Mouse (Mus musculus) gastrocnemius, postnatal 25 days (tissue): ENCODE measurements around the gene Bmp8b. TPM values are rescaled to one million over a fixed set of nuclear protein-coding genes. Genes with fewer than 3 reads are reported as not detected.
"Not testable (repeated sequence)": the region's sequence is repeated elsewhere in the genome, so short reads cannot be mapped to it uniquely, and the experiment has no call there.

Experiments used
- DNase-seq: peaks from one replicate; pipeline ENCODE4 v3.0.0; 2022
- total RNA-seq, 2 experiments: library from RNA; stranded (reverse); gene quantifications; 1 replicate in 1 of 2; 2 replicates in 1 of 2; pipeline ENCODE4 v1.2.3; 2021

The Bmp8b gene
- total RNA-seq, 2 experiments from 2014 or later = not detected

DNA sequence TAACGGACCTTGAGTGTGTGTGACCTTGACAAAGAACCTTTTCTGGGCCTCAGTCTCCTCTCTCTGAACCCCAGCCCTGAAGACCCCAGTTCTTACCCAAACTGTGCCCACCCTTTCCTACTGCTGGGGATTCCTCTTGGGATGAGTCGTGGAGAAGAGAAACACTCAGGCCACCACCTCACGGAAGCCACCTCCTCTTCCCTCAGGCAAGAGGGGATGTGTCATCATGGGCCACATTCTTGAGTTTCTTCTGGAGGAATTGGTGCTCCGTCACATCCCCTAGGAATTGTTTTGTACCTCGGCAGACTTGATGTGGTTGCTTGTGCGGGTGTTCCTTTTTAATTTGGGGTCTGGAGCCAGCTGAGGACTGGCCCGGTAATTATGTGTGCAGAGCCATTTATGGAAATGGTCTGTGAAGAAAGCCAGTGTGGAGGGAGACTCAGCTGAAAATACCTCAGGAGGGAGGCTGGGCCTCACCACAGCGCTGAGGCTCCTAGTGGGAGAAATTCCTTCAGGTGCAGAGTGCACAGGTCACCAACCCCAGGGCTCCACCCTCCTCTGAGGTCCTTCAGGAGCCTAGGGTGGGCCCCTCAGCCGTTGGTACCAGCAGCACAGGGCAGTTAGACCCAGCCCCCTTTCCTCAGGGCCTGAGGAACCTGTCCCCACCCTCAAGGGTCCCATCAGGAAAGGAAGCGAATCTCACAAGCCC is 6.5 kb downstream of the Bmp8b start:
- not testable (repeated sequence) for DNase-seq

DNA sequence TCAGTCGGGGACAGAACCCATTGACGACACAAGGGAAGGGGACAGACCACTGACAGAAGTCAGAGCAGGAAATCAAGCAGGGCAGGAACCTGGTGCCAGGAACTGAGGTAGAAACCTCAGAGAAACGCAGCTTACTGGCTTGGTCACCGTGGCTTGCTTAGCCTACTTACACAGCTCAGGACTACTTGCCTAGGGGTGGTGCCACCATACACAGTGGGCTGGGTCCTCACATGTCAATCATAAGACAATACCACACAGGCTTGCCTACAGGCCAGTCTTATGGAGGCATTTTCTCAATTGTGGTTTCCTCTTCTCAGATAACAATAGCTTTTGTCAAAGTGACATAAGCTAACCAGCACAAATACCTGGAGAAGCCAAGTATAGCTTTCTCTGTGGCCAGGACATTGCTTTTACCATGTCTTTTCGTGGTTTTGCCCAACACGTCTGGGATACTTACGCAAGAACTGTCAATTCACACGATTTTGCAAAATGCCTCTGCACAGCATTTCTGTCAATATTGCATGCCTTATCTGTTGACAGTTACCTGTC is 7.3 kb downstream of the Bmp8b start:
- no peak for DNase-seq

DNA sequence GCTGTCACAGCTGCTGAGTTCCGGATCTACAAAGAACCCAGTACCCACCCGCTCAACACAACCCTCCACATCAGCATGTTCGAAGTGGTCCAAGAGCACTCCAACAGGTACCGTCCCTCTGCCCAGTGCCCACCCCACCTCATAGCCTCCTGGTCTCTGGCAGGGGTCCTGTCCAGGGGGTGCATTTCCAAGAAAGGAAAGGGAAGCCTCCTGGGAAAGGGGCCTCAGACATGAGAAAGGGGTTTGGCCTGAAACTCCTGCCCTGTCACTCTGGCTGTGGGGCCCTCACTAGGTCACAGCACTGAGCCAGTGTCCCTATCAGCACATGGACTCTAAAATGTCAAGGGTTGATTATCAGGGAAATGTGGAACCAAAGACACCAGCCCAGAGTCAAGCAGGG is 9.7 kb downstream of the Bmp8b start:
- DNase-seq = not testable (repeated sequence)

DNA sequence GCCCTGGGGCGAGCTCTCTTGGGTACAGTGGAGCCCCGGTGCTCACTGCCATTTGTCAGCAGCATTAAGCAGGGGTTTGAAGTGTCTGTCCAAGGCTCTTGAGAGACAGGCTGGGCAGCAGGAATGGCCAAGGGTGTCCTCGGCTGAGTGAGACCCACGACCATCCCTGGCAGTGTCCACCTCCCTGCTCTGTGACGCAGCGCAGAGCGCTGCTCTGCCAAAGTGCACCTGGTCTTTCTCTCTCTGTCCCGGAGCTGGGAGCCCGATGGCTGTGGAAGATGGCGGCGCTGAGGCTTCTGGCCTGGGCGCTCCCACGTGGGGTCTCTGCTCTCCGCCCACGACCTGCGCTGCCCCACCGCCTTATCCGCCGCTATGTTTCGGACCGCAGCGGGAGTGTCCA is 11.0 kb downstream of the Bmp8b start, which contains the start of gene Oxct2b:
Gene Oxct2b (plus strand): TSS at position 256 of the 400 bp plus-strand sequence.
- no peak for DNase-seq

DNA sequence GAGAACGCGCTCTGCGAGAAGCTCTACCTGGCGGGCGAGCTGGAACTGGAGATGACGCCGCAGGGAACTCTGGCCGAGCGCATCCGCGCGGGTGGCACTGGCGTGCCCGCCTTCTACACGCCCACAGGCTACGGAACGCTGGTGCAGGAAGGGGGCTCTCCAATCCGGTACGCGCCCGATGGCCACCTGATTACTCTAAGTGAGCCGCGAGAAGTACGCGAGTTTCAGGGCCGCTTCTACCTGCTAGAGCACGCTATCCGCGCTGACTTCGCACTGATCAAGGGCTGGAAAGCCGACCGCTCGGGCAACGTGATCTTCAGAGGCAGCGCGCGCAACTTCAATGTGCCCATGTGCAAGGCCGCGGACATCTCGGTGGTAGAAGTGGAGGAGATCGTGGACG is 11.7 kb downstream of the Bmp8b start:
- not testable (repeated sequence) for DNase-seq

DNA sequence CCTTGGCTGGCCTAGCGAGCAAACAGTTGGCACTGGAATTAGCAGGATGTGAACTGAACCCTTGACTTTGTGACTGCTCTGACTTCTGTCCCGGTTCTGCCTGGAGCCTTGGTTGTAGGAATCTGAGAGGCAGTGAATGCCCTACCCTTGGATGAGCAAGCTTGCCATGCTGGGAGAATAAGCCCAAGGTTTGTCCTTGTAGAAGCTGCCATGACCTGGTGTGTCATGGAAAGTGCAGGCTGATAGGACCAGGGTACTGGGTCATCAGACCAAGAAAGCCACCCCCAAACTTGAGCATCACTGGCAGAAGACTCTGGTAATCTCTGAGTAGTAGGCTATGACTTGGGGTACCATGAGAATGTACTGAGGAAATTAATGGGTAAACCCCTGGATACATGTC is 16.3 kb downstream of the Bmp8b start:
- no peak for DNase-seq

DNA sequence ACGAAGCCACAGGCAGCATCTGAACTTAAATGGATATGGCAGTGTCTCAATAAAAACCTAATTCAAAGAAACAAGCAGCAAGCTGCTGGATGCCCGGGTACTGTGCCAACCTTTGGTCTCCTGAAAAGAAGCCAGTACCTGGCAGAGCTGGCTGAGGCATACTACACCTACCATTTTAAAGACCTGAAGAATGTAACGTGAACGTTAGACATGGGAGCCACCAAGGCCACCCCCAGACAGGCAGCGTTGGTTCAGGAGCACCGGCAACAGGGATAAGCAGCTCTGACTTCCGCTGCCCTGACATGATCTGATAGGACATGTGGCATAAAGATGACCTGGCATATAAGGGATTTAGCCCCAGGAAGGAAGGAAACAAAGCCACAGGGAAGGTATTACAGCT is 21.7 kb downstream of the Bmp8b start:
- no peak for DNase-seq

DNA sequence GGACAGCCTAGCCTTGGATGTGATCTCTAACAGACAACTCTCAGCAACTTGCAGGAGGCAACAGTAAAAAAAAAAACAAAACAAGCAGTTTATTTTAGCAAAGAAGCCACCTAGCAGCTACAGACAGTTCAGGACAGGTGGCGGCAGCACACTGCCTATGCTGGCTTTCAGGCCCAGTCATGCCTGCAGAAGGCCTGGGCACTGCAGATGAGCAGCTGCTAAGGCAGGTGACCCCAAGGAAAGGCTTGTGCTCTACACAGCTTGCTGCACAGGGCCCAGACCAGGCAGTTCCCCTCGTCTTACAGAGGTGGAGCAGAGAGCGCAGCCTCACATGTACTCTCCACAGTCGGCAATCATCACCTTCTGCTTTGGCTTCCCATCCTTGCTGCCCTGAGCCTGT is 22.1 kb downstream of the Bmp8b start:
- DNase-seq = no peak

DNA sequence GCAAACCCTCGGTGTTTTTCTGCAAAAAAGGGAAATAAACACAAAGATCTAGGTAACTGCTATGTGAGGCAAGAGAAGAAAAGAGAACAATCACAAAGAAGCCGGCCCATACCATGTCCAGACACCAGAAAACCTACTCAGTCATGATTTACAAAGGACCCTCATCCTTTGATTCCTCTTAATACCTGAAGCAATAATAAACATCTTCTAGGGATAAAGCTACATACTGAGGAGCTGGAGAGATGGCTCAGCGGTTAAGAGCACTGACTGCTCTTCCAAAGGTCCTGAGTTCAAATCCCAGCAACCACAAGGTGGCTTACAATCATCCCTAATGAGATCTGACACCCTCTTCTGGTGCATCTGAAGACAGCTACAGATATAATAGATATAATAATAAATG is 32.6 kb downstream of the Bmp8b start:
- no peak for DNase-seq

DNA sequence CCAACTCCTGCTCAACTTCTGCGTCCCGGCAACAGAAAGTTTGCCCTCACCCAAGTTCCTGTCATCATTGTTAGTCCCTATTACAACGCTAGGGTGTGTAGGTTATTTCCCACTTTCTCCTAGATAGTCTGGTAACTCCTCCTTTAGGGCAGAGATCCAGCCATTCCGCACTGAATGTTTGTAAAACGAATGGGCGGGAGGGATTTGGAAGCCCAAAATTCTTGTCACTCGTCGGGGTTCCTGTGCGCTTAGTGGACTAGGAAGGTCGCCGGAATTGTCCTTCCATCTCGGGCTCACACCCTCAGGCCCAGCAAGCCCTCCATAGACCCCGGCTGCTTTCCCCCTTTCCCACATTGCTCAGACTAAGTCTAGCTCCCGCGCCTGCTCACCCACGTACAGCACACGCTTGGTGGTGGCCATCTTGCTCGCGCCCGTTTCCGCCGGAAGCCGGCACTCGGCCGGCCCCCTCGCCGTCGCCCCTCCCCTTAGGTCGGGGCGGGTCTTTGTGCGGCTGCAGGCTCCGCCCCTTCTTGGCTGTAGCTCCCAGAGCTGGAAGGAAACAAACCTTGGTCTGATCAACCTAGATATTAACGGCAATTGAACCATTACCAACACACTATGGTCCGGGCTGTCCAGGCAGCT is 34.7 kb downstream of the Bmp8b start, which contains the start of gene Ppie:
Gene Ppie (minus strand): TSS at position 439 of the 642 bp plus-strand sequence.
- DNase-seq = peak; percentile 82

DNA sequence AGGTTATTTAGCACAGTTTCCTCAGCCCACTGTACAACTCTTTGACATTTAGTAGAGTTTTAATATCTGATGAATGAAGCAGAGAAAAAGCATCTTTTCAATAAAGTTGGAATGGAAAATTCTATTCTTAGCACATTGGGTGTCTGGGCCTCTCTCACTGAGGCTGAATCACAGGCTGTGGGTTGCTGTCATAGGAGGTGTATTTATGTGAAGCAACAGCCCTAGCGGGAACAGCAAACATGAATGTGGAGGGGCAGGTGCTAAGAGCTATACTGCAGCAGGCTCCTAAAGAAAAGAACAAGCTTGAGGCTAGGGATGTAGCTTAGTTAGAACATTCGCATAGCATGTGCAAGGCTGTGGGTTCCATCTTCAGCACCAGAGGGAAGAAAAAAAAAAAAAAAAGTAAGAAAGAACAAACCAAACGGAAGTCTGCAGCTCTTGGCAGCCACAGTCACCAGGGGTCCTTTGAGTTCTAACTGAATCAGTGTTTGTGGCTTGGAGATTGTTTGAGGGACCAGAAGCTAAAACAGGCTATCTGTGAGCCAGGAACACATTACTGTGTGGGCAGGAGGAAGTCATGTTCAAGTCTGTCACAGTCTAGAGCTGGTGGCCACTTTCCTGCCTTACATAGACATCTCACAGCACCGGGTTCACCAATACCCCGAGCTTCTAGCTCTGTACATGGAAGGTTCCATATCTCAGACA is 42.6 kb downstream of the Bmp8b start:
- no peak for DNase-seq

DNA sequence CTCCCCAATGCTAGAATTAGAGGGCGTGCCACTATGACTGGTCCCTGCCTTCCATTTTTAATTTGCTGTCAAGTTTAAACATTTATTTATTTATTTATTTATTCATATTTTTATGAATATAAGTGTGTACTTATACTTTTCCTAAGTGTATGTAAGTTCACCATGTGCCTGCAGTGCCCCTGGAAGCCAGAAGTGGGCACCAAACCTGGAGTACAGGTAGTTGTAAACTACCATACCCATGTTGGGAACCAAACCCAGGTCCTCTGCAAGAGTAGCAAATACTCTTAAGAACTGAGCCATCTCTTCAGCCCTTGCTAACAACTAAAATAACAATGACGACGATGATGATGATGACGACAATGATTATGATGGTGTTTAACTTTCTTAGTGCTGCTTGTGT is 47.0 kb downstream of the Bmp8b start:
- no peak for DNase-seq

DNA sequence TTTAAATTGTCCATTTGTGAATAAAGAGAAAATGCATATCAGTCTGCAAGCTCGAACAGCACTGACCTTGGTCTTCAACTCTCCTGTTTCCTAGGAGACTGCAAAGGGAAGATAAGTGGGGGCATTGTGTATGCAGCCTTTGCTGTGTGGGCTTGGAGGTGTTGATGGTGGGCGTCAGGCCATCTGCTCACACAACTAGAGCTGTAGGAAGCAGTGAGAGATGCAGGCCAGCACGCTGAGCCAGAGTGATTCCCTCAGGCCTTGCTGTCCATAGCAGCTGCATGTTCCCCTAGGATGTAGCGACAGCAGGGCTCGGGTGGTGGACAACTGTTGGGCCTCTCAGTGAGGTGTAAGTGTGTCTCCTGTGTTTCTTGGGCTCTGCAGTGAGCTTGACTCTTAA is 48.0 kb downstream of the Bmp8b start:
- no peak for DNase-seq

DNA sequence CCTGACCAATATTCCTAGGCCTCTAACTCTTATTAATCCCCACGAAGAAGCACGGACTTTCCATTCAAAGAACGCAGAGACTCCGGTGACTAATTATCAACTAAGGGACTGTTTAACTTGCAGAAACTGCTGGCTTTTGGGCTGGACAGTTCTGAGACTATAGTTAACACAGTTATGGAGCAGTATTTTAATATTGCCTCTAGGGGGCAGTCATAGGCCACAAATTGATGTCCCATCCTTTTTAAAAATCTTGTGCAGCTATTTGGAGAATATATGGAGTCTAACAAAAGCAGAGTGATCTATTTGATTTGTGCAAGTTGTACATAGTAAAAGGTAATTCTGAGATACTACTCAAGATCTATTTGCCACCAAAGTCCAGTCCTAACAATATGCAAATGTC is 50.0 kb downstream of the Bmp8b start:
- DNase-seq = no peak

DNA sequence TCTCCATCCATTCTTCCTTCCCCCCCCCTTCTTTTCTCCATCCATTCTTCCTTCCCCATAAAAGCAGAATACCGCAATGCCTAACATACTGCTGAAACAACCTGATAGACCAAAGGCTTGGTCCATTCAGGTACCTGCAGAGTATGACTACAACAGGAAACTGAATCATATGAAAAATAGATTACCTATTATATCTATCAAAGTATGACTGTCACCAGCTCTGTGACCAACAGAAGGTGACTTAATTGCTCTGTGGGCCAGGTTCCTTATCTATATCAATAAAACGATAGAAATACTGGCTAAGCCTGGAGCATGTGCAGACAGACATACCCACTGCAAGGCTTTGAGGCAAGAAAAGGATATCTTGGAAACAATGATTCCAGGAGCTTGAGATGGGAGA is 50.5 kb downstream of the Bmp8b start:
- DNase-seq = no peak

DNA sequence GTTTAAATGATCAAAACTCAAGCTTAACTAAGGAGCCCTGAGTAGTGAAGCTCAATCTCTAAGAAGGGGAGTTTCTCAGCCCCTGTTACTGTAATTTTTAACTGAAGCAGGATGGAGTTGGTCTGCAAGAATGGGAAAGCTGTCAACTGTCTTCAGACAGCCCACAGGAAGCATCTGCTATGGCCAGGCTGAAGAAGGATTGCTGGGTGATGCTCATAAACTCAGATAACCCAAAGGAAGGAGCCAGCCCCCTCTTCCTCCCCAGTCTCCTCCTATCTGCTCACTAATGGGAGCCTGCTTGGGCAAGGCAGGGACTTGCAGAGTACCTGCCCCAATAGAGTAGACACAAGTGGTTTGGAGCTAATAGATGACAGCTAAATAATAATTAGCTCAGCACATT is 50.9 kb downstream of the Bmp8b start:
- DNase-seq = no peak

DNA sequence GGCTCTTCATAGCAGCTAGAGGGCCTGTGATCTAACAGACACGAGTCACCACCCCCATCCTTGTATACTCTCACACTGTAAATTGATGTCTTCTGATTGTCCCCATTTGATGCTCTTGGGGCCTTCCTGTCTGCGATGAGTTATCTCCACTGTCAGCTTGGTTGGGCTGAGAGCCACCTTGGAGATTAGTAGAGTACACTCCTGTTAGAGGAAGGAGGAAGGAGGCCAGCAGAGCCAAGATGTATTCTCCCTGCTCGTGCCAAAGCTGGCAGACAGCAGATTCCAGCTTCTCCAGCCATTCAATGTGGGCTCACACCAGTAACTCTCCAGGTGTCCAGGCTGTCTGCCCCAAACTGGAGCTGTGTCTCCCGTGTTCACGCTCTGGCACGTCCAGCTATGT is 55.6 kb downstream of the Bmp8b start:
- no peak for DNase-seq

DNA sequence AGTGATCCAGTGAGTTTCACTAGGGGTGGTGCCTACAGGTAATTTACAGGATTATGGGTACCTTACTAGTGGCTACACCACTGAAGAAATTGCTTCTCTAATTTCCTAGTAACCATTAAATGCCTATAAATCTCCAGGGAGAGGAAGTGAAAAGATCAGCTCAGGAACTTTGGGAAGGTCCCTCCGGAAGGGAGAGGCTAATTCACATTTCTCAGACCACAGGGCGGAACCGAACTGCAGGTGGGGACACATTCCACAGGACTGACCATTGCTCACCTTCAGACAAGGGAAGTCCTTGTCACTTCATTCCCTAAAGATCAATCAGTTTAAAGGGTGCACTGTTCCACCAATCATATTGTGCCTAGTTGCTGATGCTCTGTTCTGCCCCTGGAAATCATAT is 56.3 kb downstream of the Bmp8b start:
- DNase-seq = not testable (repeated sequence)

DNA sequence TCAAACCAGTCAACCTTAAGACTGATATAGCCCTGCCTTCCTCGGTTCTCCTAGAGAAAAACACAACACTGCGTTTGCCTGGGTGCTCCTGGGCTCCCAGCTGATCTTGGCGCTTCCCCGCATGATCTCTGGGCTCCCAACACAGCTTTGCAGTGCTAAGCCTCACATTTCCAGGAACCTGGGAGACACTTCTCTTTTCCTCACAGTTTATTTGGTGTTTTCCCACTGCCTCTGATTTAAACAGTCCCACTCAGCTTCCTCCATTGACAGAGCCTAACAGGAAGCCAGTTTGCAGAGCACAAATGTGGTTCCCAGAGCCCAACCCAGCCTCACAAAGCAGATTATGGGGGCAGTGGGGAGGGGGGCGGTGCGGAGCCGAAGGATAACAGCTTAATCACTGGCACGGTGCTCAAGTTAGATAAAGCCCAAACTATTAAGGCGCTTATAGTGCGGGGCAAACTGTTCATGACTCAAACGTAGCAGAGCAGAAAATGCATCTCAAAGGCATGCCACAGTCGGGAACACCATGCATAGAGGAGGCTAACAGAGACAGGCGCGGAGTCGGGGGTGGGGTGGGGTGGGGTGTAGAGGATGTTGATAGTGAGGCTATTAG is 57.4 kb downstream of the Bmp8b start:
- DNase-seq = no peak

DNA sequence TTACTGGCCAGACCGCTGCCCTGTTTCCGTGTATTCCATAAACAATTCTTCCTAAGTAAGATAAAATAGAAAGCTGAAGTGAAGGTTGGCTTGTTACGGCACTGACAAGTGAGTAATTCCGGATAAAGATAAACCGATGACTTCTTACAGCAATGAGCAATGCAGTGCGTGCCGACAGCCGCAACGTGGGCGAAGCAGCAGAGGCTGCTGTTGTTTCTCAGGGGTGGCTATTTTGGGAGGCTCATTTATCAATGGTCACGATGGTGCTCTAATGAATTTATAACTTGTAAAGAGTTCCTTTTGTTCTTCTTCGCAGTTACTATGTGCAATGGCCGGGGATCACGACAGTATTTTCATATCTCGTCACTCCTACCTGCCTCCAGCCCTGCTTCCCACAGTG is 59.2 kb downstream of the Bmp8b start:
- no peak for DNase-seq

DNA sequence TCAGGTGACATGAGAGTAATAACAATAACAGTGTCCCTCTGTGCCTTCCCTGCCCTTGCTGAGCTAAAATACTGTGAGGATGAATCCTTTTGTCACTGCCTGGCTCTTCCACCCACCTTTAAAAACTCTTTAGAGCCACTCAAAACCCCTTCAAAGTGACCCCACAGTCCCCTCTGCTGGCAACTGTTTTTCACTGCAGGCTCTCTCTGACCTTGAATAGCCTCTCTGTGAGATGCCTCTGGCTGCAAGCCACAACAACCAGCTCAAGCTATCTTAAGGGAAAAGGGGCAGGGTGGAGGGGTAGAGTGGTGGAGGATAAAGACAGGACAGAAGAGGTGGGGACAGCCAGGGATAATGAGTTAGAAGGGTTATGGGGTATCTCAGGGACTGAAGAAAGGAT is 66.8 kb downstream of the Bmp8b start:
- no peak for DNase-seq
